Mouse (Mus musculus) kidney, postnatal 0 days (tissue): ENCODE results near the gene Lrp6. TPM values are rescaled to one million over a fixed set of nuclear protein-coding genes. Genes with fewer than 3 reads are reported as not detected.

ENCODE experiments used
- ATAC-seq: fragments of 200-750 bp; cut with Nextera tagmentation; replicated peaks from 2 replicates; pipeline ENCODE4 v1.8.0; 2017; ENCODE audit warnings: low read depth, moderate number of reproducible peaks, moderate TSS enrichment, moderate library complexity; ENCODE audit not compliant: low FRiP score
- DNase-seq: peaks from one replicate; pipeline ENCODE4 v3.0.0-alpha.2; 2016; ENCODE audit warnings: low spot score
- H3K27ac ChIP-seq: fragments of 300-500 bp; sonication (generic); 2 replicates; pipeline ENCODE4 v1.5.1; 2014; ENCODE audit warnings: mild to moderate bottlenecking
- H3K27me3 ChIP-seq: fragments of 300-500 bp; sonication (generic); 2 replicates; pipeline ENCODE4 v1.6.1; 2014; ENCODE audit warnings: low read length, mixed read lengths; ENCODE audit not compliant: insufficient read depth
- H3K36me3 ChIP-seq: fragments of 300-500 bp; sonication (generic); 2 replicates; pipeline ENCODE4 v1.6.1; 2014; ENCODE audit warnings: low read length, mixed read lengths; ENCODE audit not compliant: insufficient read depth
- H3K4me1 ChIP-seq: fragments of 300-500 bp; sonication (generic); replicated peaks from 2 replicates; pipeline ENCODE4 v1.6.1; 2014; ENCODE audit warnings: antibody characterized with exemption, low read length, mixed read lengths; ENCODE audit not compliant: insufficient read depth
- H3K4me2 ChIP-seq: fragments of 300-500 bp; sonication (generic); 2 replicates; pipeline ENCODE4 v1.6.1; 2014; ENCODE audit warnings: mild to moderate bottlenecking, low read length, moderate library complexity, mixed read lengths
- H3K4me3 ChIP-seq: fragments of 300-500 bp; sonication (generic); replicated peaks from 2 replicates; pipeline ENCODE4 v1.5.1; 2014; ENCODE audit warnings: low read depth, low read length
- H3K9ac ChIP-seq: fragments of 300-500 bp; sonication (generic); 2 replicates; pipeline ENCODE4 v1.6.1; 2014; ENCODE audit warnings: low read depth, low read length
- H3K9me3 ChIP-seq: fragments of 300-500 bp; sonication (generic); replicated peaks from 2 replicates; pipeline ENCODE4 v1.6.1; 2016; ENCODE audit warnings: low read length, inconsistent platforms, mixed read lengths
- CTCF ChIP-seq: IDR thresholded peaks from 2 replicates; pipeline ENCODE4 v1.5.1; 2016; ENCODE audit warnings: antibody characterized with exemption, low read depth, mild to moderate bottlenecking, moderate library complexity
- WGBS: fragments of 180-500 bp; shearing (Covaris S2); extraction: QIAGEN DNeasy Blood & Tissue Kit; methylation state at CpG from one replicate; pipeline ENCODE4 v1.1.7; 2014; 5-methylcytosine and 5-hydroxymethylcytosine counted together
- polyA plus RNA-seq: library from polyadenylated mRNA; unstranded; fragments of >200 nt; fragmentation: Nextera tagmentation; extraction: Ambion mirVana; gene quantifications from 2 replicates; pipeline ENCODE4 v1.2.1, GENCODE M21; 2015

The Lrp6 gene
- polyA plus RNA-seq, 1 experiment from 2014 or later: 35.3 TPM

DNA sequence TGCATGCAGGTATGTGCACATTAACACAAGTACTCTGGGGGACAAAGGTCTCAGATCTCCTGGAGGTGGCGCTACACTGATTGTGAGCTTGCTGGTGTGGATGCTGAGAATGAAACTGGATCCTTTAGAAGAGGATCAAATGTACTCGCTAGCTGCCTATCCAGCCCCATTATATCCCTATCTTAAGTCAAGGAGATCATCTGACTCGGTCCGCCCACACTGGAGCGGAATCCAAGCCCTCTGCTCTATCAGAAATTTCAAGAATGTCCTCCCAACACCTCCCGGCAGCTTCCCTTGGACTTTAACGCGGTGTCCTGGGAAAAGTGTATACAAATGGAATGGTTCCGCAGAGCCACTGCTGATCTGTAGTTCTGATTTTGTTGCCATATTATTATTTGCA lies 77.1 kb downstream of the Lrp6 start:
- no peak overlapping the region for H3K27ac ChIP-seq
- TF ChIP-seq CTCF: peak; percentile 28; the same call in 1 of the 2 replicates
- ATAC-seq: no peak
- H3K36me3 ChIP-seq: peaks cover 17% of the 10 kb centered on the region
- DNase-seq: peak; percentile 58
- no peak overlapping the region for H3K4me2 ChIP-seq
- no peak overlapping the region for H3K4me3 ChIP-seq
- WGBS: 55% methylated on average over 9 of the region's 9 CpGs
- H3K9ac ChIP-seq: no peak overlapping the region
- no peaks in the 10 kb centered on the region for H3K4me1 ChIP-seq
- no peaks in the 10 kb centered on the region for H3K9me3 ChIP-seq
- H3K27me3 ChIP-seq: no peaks in the 10 kb centered on the region

DNA sequence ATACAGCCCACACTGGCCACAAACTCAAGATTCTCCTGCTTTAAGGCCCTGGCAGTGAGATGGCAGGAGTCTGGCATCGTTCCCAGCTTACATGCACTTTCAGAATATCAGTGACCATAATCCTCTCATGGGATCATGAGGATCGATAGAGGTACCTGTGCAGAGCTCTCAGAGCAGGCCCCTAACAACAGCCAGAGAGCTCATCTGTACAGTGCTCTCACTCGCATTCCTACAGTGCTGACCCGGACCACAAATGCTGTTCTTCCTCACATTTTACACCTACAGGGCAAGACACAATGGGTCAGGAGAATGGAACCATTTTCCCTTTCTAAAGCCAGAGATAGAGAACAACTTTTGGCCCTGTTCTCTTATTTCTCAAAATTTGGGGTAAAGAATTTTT lies 77.6 kb downstream of the Lrp6 start:
- no peak for ATAC-seq
- no peaks in the 10 kb centered on the region for H3K4me1 ChIP-seq

DNA sequence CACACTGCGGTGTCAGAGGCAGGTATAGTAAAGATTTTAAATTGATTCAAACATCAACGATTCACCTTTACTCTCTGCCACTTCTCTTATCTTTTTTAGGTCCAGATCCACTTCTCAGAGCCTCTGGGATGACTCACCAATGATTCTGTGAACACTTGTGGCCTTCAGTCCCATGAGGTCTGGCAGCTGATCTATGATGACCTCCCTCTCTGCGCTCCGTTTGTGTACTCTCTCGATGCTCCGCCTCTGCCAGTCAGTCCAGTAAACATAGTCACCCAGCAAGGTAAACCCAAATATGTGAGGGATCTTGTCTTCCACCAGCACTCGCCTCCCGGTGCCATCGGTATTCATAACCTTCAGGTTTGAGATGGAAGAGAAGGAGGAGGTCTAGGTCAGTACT lies 80.4 kb downstream of the Lrp6 start:
- ATAC-seq: no peak
- H3K4me1 ChIP-seq: no peaks in the 10 kb centered on the region
- no peak for DNase-seq
- TF ChIP-seq CTCF: no peak
- H3K4me3 ChIP-seq: no peak overlapping the region
- no peak overlapping the region for H3K9ac ChIP-seq
- no peak overlapping the region for H3K4me2 ChIP-seq
- H3K27me3 ChIP-seq: no peaks in the 10 kb centered on the region
- peaks cover 23% of the 10 kb centered on the region for H3K36me3 ChIP-seq
- no peaks in the 10 kb centered on the region for H3K9me3 ChIP-seq
- WGBS: 94% methylated on average over 9 of the region's 9 CpGs
- H3K27ac ChIP-seq: no peak overlapping the region

More for the DNA sequence above, 77.6 kb downstream of the Lrp6 start:
- TF ChIP-seq CTCF: no peak
- H3K4me3 ChIP-seq: no peak overlapping the region
- H3K9ac ChIP-seq: no peak overlapping the region
- no peaks in the 10 kb centered on the region for H3K27me3 ChIP-seq
- H3K27ac ChIP-seq: no peak overlapping the region
- 96% methylated on average over 4 of the region's 4 CpGs for WGBS
- H3K4me2 ChIP-seq: no peak overlapping the region
- DNase-seq: no peak
- H3K36me3 ChIP-seq: peaks cover 22% of the 10 kb centered on the region
- no peaks in the 10 kb centered on the region for H3K9me3 ChIP-seq

DNA sequence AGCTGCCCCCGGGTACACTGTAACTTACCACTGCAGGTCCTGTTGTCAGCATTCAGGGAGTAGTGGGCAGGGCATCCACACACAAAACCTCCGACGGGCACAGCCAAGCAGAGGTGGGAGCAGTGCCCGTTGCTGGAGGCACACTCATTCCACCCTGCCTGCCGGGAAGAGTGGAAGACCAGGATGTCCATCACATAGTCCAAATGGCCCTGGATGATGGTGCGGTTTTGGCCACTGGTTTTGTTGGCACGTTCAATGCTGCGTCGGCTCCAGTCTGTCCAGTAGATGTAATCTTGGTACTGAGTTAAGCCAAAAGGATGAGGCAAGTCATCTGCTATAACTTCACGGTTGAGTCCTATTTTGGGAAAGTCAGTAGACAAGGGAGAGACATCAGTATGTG lies 87.3 kb downstream of the Lrp6 start:
- Histone ChIP-seq H3K27ac (no peak overlapping the region), H3K27me3 (no peaks in the 10 kb centered on the region), H3K4me3 (no peak overlapping the region), H3K36me3 (peaks cover 32% of the 10 kb centered on the region), H3K4me2 (no peak overlapping the region), H3K4me1 (no peaks in the 10 kb centered on the region), H3K9ac (no peak overlapping the region), H3K9me3 (no peaks in the 10 kb centered on the region)
- WGBS: 90% methylated on average over 10 of the region's 10 CpGs
- DNase-seq (no peak), ATAC-seq (no peak)
- TF ChIP-seq CTCF: no peak

DNA sequence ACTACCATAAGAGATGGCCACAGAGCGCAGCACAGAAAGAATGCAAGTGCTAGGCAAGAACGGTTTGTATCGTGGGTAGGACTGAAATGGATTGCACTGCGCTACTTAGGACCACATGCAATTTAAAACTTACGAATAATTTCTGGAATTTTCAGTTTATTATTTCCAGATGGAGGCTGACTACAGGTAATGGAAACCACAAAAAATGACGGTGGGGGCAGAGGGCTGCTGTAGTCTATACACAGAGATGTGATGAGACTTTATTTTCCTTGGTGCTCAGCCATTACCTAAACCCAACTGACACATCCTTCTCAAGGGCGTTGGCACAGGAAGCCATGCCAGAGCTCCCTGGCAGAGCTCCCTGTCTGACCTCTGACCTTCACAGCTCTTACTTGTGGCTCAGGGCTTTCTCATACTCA lies 93.6 kb downstream of the Lrp6 start:
- 76% methylated on average over 7 of the region's 7 CpGs for whole genome bisulfite sequencing
- DNase-seq: no peak
- no peaks in the 10 kb centered on the region for H3K9me3 ChIP-seq
- H3K36me3 ChIP-seq: peaks cover 24% of the 10 kb centered on the region
- H3K4me2 ChIP-seq: no peak overlapping the region
- ATAC-seq: no peak
- H3K27ac ChIP-seq: no peak overlapping the region
- no peak for TF ChIP-seq CTCF
- H3K4me1 ChIP-seq: no peaks in the 10 kb centered on the region
- no peak overlapping the region for H3K9ac ChIP-seq
- no peak overlapping the region for H3K4me3 ChIP-seq
- no peaks in the 10 kb centered on the region for H3K27me3 ChIP-seq

DNA sequence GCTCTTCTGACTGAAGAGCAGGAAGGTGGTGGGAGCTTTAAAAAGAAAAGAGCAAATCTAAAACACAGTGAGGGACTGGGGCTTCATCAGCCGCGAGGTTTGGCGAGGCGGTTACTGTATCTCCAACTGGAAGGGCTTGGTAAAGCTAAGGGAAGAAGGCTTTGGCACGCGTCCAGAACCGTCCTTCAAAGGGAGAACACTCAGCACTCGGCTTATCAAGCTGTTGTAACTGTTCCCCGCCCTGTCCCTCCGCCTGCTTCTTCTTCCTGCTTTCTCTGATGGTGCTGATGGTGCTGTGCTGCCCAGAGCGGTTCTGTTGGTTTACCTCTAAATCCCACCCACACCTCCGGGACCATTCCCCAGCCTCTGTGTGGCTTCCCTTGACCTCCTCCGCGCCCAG lies 95.9 kb downstream of the Lrp6 start:
- Histone ChIP-seq H3K4me1 (no peaks in the 10 kb centered on the region), H3K9ac (no peak overlapping the region), H3K4me3 (no peak overlapping the region), H3K27me3 (no peaks in the 10 kb centered on the region), H3K4me2 (no peak overlapping the region), H3K36me3 (peaks cover 16% of the 10 kb centered on the region), H3K27ac (no peak overlapping the region), H3K9me3 (no peaks in the 10 kb centered on the region)
- no peak for TF ChIP-seq CTCF
- ATAC-seq: no peak
- peak; percentile 28 for DNase-seq
- 75% methylated on average over 14 of the region's 14 CpGs for WGBS

DNA sequence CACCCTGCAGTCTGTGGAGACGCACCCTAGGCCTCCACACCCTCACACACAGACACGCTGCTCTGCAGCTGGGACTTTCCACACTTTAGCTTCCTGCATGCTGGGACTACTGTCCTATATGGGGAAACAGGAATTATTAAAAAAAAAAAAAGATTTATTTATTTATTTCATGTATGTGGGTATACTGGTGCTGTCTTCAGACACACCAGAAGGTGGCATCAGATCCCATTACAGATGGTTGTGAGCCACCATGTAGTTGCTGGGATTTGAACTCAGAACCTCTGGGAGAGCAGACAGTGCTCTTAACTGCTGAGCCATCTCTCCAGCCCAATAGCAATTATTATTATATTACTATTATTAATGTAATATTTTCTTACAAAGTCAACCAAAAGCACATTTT lies 97.5 kb downstream of the Lrp6 start:
- DNase-seq (no peak), ATAC-seq (no peak)
- Histone ChIP-seq H3K9ac (no peak overlapping the region), H3K4me3 (no peak overlapping the region), H3K27me3 (no peaks in the 10 kb centered on the region), H3K4me2 (no peak overlapping the region), H3K27ac (no peak overlapping the region), H3K9me3 (no peaks in the 10 kb centered on the region), H3K4me1 (no peaks in the 10 kb centered on the region), H3K36me3 (peaks cover 23% of the 10 kb centered on the region)
- peak; percentile 23; the same call in 1 of the 2 replicates for TF ChIP-seq CTCF
- 84% methylated on average over 2 of the region's 2 CpGs for WGBS
